Mouse (Mus musculus): ENCODE data around the gene Vmn1r130. TPM values are rescaled to one million over a fixed set of nuclear protein-coding genes. Genes with fewer than 3 reads are reported as not detected.
"Not testable (repeated sequence)": the region's sequence is repeated elsewhere in the genome, so short reads cannot be mapped to it uniquely, and the experiment has no call there.

Vmn1r130 gene
- total RNA-seq (2021) = not detected
- long read RNA-seq, experiment 1 = 0 reads
- long read RNA-seq, experiment 2 = 0 reads

GRCm38 (mm10) chr7:21511480-21511879 lies at the start of gene Vmn1r130:
TSS of gene Vmn1r130 (plus strand) at chr7:21511780.
- intact Hi-C loops (cut with DNase I); H3K4me3 ChIP-seq: not testable (repeated sequence)

DNA sequence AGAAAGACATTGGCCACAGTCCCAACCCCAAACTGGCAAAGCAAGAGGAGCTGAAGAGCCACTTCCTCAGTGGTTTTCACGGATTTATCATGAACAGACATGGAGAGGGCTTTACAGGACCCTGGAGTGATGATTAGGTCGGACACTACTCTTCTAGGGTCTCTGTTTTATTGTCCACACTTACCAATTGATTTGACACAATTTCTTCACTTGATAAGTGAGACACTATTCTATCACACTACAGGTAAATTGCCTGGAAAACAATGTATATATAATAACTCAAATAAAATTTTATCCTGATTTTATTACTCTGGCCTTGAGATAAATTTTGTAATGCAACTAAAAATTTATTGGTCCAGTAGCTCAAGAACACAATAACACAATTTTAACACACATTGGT lies 34.4 kb downstream of the Vmn1r130 start, which contains the start of gene Vmn1r131:
Gene Vmn1r131 (minus strand): TSS at position 101 of the 400 bp plus-strand sequence.
- H3K27ac ChIP-seq; H3K4me3 ChIP-seq; intact Hi-C loops (cut with DNase I); DNase-seq (ENCODE audit: extremely low spot score in 1 of 2, low spot score in 2 of 2): not testable (repeated sequence)

More at GRCm38 (mm10) chr7:21511480-21511879, at the start of gene Vmn1r130:
- H3K27ac ChIP-seq; DNase-seq (ENCODE audit: extremely low spot score in 1 of 2, low spot score in 2 of 2): not testable (repeated sequence)

Other genes with a start within 250 kb of the Vmn1r130 start
- gene Vmn1r125, start 239.6 kb upstream of the Vmn1r130 start, total RNA-seq (2021) = not detected
- gene Vmn1r126, start 210.3 kb upstream of the Vmn1r130 start, total RNA-seq (2021) = not detected
- gene Vmn1r127, start 191.9 kb upstream of the Vmn1r130 start, total RNA-seq (2021) = not detected
- gene Vmn1r128, start 162.4 kb upstream of the Vmn1r130 start, total RNA-seq (2021) = not detected
- gene Vmn1r129, start 150.5 kb upstream of the Vmn1r130 start, total RNA-seq (2021) = not detected
- not detected for gene Gm6882, start 79.0 kb upstream of the Vmn1r130 start, total RNA-seq (2021)
- not detected for gene Vmn1r131, start 34.3 kb downstream of the Vmn1r130 start, total RNA-seq (2021)
- not detected for gene Vmn1r132, start 102.3 kb downstream of the Vmn1r130 start, total RNA-seq (2021)
- not detected for gene Gm4175, start 249.7 kb downstream of the Vmn1r130 start, total RNA-seq (2021)